Mouse (Mus musculus): ENCODE results near the gene Parp8. TPM values are rescaled to one million over a fixed set of nuclear protein-coding genes. Genes with fewer than 3 reads are reported as not detected.

Gene Parp8
- polyA plus RNA-seq (2012; rRNA removed) = 62.1 and 67.5 TPM in 2 replicates

GRCm38 (mm10) chr13:117025226-117026067 is at the start of gene Parp8:
Gene Parp8, minus strand, starts transcription at chr13:117025537.

Other genes starting within 250 kb of the Parp8 start
- gene Emb, start 183.0 kb upstream of the Parp8 start, polyA plus RNA-seq (2012; rRNA removed) = 6.4 and 10.5 TPM in 2 replicates
- gene Gm17509, start 195.5 kb upstream of the Parp8 start, polyA plus RNA-seq (2012; rRNA removed) = 0.67 and 0.93 TPM in 2 replicates